Mouse (Mus musculus) heart, postnatal 0 days (tissue): Measurements from ENCODE around the gene Hba-x. TPM values are rescaled to one million over a fixed set of nuclear protein-coding genes. Genes with fewer than 3 reads are reported as not detected.
A peak's percentile ranks its signal among the peaks of the same experiment; 100 is the strongest.

ENCODE experiments used
- ATAC-seq: fragments of 200-750 bp; cut with Nextera tagmentation; 2 replicates; pipeline ENCODE4 v1.8.0; 2017; ENCODE audit warnings: low read depth, moderate number of reproducible peaks, moderate library complexity; ENCODE audit not compliant: insufficient read depth
- DNase-seq: peaks from one replicate; pipeline ENCODE4 v3.0.0-alpha.2; 2016; ENCODE audit warnings: low spot score
- H3K27ac ChIP-seq: fragments of 300-500 bp; sonication (generic); 2 replicates; pipeline ENCODE4 v1.5.1; 2014; ENCODE audit warnings: low read depth, mild to moderate bottlenecking
- H3K27me3 ChIP-seq: fragments of 300-500 bp; sonication (generic); 2 replicates; pipeline ENCODE4 v1.6.1; 2014; ENCODE audit warnings: low read length, mixed read lengths; ENCODE audit not compliant: control insufficient read depth, insufficient read depth
- H3K36me3 ChIP-seq: fragments of 300-500 bp; sonication (generic); replicated peaks from 2 replicates; pipeline ENCODE4 v1.6.1; 2014; ENCODE audit warnings: low read length, mixed read lengths; ENCODE audit not compliant: control insufficient read depth, insufficient read depth
- H3K4me1 ChIP-seq: fragments of 300-500 bp; sonication (generic); 2 replicates; pipeline ENCODE4 v1.6.1; 2014; ENCODE audit warnings: antibody characterized with exemption; ENCODE audit not compliant: control insufficient read depth, insufficient read depth
- H3K4me2 ChIP-seq: fragments of 300-500 bp; sonication (generic); 2 replicates; pipeline ENCODE4 v1.6.1; 2014; ENCODE audit warnings: low read depth, mild to moderate bottlenecking, low read length, moderate library complexity
- H3K4me3 ChIP-seq: fragments of 300-500 bp; sonication (generic); 2 replicates; pipeline ENCODE4 v1.5.1; 2014; ENCODE audit warnings: low read depth, low read length
- H3K9ac ChIP-seq: fragments of 300-500 bp; sonication (generic); replicated peaks from 2 replicates; pipeline ENCODE4 v1.6.1; 2014; ENCODE audit warnings: low read depth, low read length, mixed read lengths
- H3K9me3 ChIP-seq: fragments of 300-500 bp; sonication (generic); replicated peaks from 2 replicates; pipeline ENCODE4 v1.6.1; 2016; ENCODE audit warnings: low read length; ENCODE audit not compliant: control insufficient read depth
- CTCF ChIP-seq: IDR thresholded peaks from 2 replicates; pipeline ENCODE4 v1.5.1; 2016; ENCODE audit warnings: antibody characterized with exemption, control low read depth, low read depth
- EP300 ChIP-seq: IDR thresholded peaks from 2 replicates; pipeline ENCODE4 v1.6.1; 2016; ENCODE audit warnings: antibody characterized with exemption, low read depth
- WGBS: fragments of 180-500 bp; shearing (Covaris S2); extraction: QIAGEN DNeasy Blood & Tissue Kit; methylation state at CpG from one replicate; pipeline ENCODE4 v1.1.7; 2014; 5-methylcytosine and 5-hydroxymethylcytosine counted together
- polyA plus RNA-seq: library from polyadenylated mRNA; unstranded; fragments of >200 nt; fragmentation: Nextera tagmentation; extraction: Ambion mirVana; gene quantifications from 2 replicates; pipeline ENCODE4 v1.2.1, GENCODE M21; 2015
- total RNA-seq: library from RNA; depleted of rRNA; stranded (reverse); fragments of >200 nt; gene quantifications from 2 replicates; pipeline ENCODE4 v1.2.3, GENCODE M21; 2014; ENCODE audit warnings: low replicate concordance

Hba-x gene
- total and polyA plus RNA-seq, 2 experiments from 2014 or later, result 0.68 TPM; not detected in 1

GRCm38 (mm10) chr11:32232848-32233247 lies 43.4 kb upstream of the Hba-x start:
- Histone ChIP-seq H3K27ac (no peak overlapping the region), H3K27me3 (no peaks in the 10 kb centered on the region), H3K4me3 (no peak overlapping the region), H3K4me1 (peaks cover 21% of the 10 kb centered on the region), H3K9me3 (no peaks in the 10 kb centered on the region), H3K36me3 (peaks cover 52% of the 10 kb centered on the region), H3K4me2 (no peak overlapping the region), H3K9ac (no peak overlapping the region)
- TF ChIP-seq CTCF (no peak), EP300 (no peak)
- no peak for DNase-seq
- ATAC-seq, result no peak
- WGBS, result 74% methylated on average over 10 of the region's 10 CpGs

- Histone ChIP-seq H3K4me3 (no peak overlapping the region), H3K9me3 (no peaks in the 10 kb centered on the region), H3K9ac (no peak overlapping the region), H3K36me3 (peaks cover 51% of the 10 kb centered on the region), H3K27me3 (no peaks in the 10 kb centered on the region), H3K4me2 (no peak overlapping the region), H3K27ac (no peak overlapping the region), H3K4me1 (peaks cover 21% of the 10 kb centered on the region)
- WGBS, result 77% methylated on average over 3 of the region's 3 CpGs
- DNase-seq (no peak), ATAC-seq (no peak)
- no peak for TF ChIP-seq EP300
- TF ChIP-seq CTCF, result no peak
These were observed 42.3 kb upstream of the Hba-x start for GRCm38 (mm10) chr11:32233895-32234294.

GRCm38 (mm10) chr11:32234816-32235485 lies 41.2 kb upstream of the Hba-x start:
- H3K27me3 ChIP-seq, result no peaks in the 10 kb centered on the region
- H3K36me3 ChIP-seq, result peaks cover 53% of the 10 kb centered on the region
- DNase-seq (no peak), ATAC-seq (no peak)
- H3K4me3 ChIP-seq, result no peak overlapping the region
- 83% methylated on average over 6 of the region's 6 CpGs for WGBS
- H3K9me3 ChIP-seq, result no peaks in the 10 kb centered on the region
- no peak overlapping the region for H3K4me2 ChIP-seq
- no peak overlapping the region for H3K27ac ChIP-seq
- TF ChIP-seq EP300, result no peak
- TF ChIP-seq CTCF, result no peak
- no peak overlapping the region for H3K9ac ChIP-seq
- peaks cover 21% of the 10 kb centered on the region for H3K4me1 ChIP-seq

GRCm38 (mm10) chr11:32235646-32236045 lies 40.6 kb upstream of the Hba-x start:
- no peak overlapping the region for H3K4me2 ChIP-seq
- WGBS, result 9% methylated on average over 3 of the region's 3 CpGs
- DNase-seq, result peak; percentile 43
- TF ChIP-seq EP300, result no peak
- TF ChIP-seq CTCF, result no peak
- H3K27ac ChIP-seq, result peak overlapping the region; percentile 30; the same call in 1 of the 2 replicates
- peak; percentile 30; the same call in 1 of the 2 replicates for ATAC-seq
- 0 out of 2 replicates have a peak overlapping the region, but pooled peaks have one; percentile 5 for H3K9ac ChIP-seq
- H3K9me3 ChIP-seq, result no peaks in the 10 kb centered on the region
- peaks cover 55% of the 10 kb centered on the region for H3K36me3 ChIP-seq
- no peaks in the 10 kb centered on the region for H3K27me3 ChIP-seq
- H3K4me3 ChIP-seq, result no peak overlapping the region
- peaks cover 21% of the 10 kb centered on the region for H3K4me1 ChIP-seq

GRCm38 (mm10) chr11:32236132-32236531 lies 40.1 kb upstream of the Hba-x start:
- TF ChIP-seq CTCF (no peak), EP300 (no peak)
- DNase-seq (no peak), ATAC-seq (no peak)
- Histone ChIP-seq H3K4me2 (no peak overlapping the region), H3K27ac (no peak overlapping the region), H3K27me3 (no peaks in the 10 kb centered on the region), H3K9ac (0 out of 2 replicates have a peak overlapping the region, but pooled peaks have one; percentile 5), H3K9me3 (no peaks in the 10 kb centered on the region), H3K4me1 (peaks cover 21% of the 10 kb centered on the region), H3K4me3 (no peak overlapping the region), H3K36me3 (peaks cover 55% of the 10 kb centered on the region)
- 54% methylated on average over 2 of the region's 2 CpGs for WGBS
